Mouse (Mus musculus) kidney, postnatal 0 days (tissue): ENCODE data around the gene Dennd4b. TPM values are rescaled to one million over a fixed set of nuclear protein-coding genes. Genes with fewer than 3 reads are reported as not detected.
"Not testable (repeated sequence)": the region's sequence is repeated elsewhere in the genome, so short reads cannot be mapped to it uniquely, and the experiment has no call there.

ENCODE experiments used
- ATAC-seq: fragments of 200-750 bp; cut with Nextera tagmentation; replicated peaks from 2 replicates; pipeline ENCODE4 v1.8.0; 2017; ENCODE audit warnings: low read depth, moderate number of reproducible peaks, moderate TSS enrichment, moderate library complexity; ENCODE audit not compliant: low FRiP score
- DNase-seq: peaks from one replicate; pipeline ENCODE4 v3.0.0-alpha.2; 2016; ENCODE audit warnings: low spot score
- H3K27ac ChIP-seq: fragments of 300-500 bp; sonication (generic); 2 replicates; pipeline ENCODE4 v1.5.1; 2014; ENCODE audit warnings: mild to moderate bottlenecking
- H3K27me3 ChIP-seq: fragments of 300-500 bp; sonication (generic); 2 replicates; pipeline ENCODE4 v1.6.1; 2014; ENCODE audit warnings: low read length, mixed read lengths; ENCODE audit not compliant: insufficient read depth
- H3K36me3 ChIP-seq: fragments of 300-500 bp; sonication (generic); 2 replicates; pipeline ENCODE4 v1.6.1; 2014; ENCODE audit warnings: low read length, mixed read lengths; ENCODE audit not compliant: insufficient read depth
- H3K4me1 ChIP-seq: fragments of 300-500 bp; sonication (generic); replicated peaks from 2 replicates; pipeline ENCODE4 v1.6.1; 2014; ENCODE audit warnings: antibody characterized with exemption, low read length, mixed read lengths; ENCODE audit not compliant: insufficient read depth
- H3K4me2 ChIP-seq: fragments of 300-500 bp; sonication (generic); 2 replicates; pipeline ENCODE4 v1.6.1; 2014; ENCODE audit warnings: mild to moderate bottlenecking, low read length, moderate library complexity, mixed read lengths
- H3K4me3 ChIP-seq: fragments of 300-500 bp; sonication (generic); replicated peaks from 2 replicates; pipeline ENCODE4 v1.5.1; 2014; ENCODE audit warnings: low read depth, low read length
- H3K9ac ChIP-seq: fragments of 300-500 bp; sonication (generic); 2 replicates; pipeline ENCODE4 v1.6.1; 2014; ENCODE audit warnings: low read depth, low read length
- H3K9me3 ChIP-seq: fragments of 300-500 bp; sonication (generic); replicated peaks from 2 replicates; pipeline ENCODE4 v1.6.1; 2016; ENCODE audit warnings: low read length, inconsistent platforms, mixed read lengths
- CTCF ChIP-seq: IDR thresholded peaks from 2 replicates; pipeline ENCODE4 v1.5.1; 2016; ENCODE audit warnings: antibody characterized with exemption, low read depth, mild to moderate bottlenecking, moderate library complexity
- whole genome bisulfite sequencing: fragments of 180-500 bp; shearing (Covaris S2); extraction: QIAGEN DNeasy Blood & Tissue Kit; methylation state at CpG from one replicate; pipeline ENCODE4 v1.1.7; 2014; 5-methylcytosine and 5-hydroxymethylcytosine counted together
- polyA plus RNA-seq: library from polyadenylated mRNA; unstranded; fragments of >200 nt; fragmentation: Nextera tagmentation; extraction: Ambion mirVana; gene quantifications from 2 replicates; pipeline ENCODE4 v1.2.1, GENCODE M21; 2015

Gene Dennd4b
- polyA plus RNA-seq, 1 experiment from 2014 or later: 2.2 TPM

DNA sequence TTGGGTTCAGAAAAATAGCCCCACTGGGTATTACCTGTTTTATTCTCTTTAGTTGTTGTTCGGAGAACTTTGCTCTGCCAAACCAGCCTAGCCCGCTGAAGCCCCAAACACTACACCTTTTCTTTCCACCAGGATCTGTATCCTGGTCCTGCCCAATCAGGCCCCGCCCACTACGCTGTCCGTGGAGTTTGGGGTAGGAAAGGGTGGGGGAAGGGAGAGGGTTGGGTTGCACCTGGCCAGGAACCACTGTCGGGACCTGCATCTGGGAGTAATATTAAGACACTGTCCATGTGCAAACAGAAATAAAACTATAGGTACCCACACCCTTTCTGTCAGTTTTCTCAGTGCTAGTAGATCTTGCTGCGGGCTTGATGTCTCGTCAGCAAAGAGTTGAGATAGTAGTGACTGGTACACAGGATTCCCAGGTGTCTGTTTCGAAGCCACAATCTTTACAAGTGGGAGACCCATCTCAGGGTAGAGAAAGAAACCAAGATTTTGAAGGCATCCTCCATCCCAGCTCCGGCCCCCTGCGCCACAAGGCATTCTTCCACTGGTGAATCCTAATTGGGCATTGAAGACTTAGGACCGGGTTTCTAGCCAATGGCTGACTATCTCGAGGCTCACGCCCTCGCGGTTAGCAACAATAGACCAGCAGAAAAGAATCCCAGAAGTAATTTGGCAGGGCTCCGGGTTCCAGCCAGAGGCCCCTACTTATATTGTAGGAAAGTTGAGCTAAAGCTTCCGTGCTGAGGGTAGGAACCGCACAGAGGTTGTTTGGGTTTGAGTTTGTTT is 21.8 kb upstream of the Dennd4b start, which contains the start of gene Creb3l4:
Creb3l4 (minus strand) TSS at position 529 of the 792 bp plus-strand sequence.
- 5% methylated on average over 19 of the region's 19 CpGs for WGBS
- Histone ChIP-seq H3K36me3 (no peaks in the 10 kb centered on the region), H3K27me3 (no peaks in the 10 kb centered on the region), H3K27ac (peak within 1 kb of the TSS; percentile 52), H3K9ac (peak within 1 kb of the TSS; percentile 38; the same call in 1 of the 2 replicates), H3K4me3 (peak within 1 kb of the TSS; percentile 29), H3K9me3 (no peaks in the 10 kb centered on the region), H3K4me2 (peak within 1 kb of the TSS; percentile 66), H3K4me1 (0 out of 2 replicates have a peak, but pooled peaks cover 4% of the 10 kb centered on the region)
- DNase-seq: peak; percentile 91
- peak; percentile 44; the same call in 1 of the 2 replicates for ATAC-seq
- TF ChIP-seq CTCF: 0 out of 2 replicates have a peak, but pooled peaks have one; percentile 2

DNA sequence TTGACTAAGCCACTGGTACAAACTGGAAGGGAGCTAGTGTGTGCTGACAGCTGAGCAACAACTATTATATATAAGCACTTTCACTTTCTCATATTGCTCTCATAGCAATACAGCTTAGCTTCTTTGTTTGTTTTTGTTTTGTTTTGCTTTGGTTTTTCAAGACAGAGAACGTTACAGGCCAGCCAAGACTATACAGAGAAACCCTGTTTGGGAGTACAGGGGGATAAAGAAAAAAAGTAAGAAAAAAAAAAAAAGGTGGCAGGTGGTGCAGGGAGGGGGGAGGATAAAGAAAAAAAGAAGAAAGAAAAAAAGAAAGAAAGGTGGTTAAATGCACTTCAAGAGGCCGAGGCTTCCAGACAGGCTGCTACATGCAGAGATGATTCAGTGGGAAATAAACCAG is 19.6 kb upstream of the Dennd4b start:
- Histone ChIP-seq H3K9me3 (no peaks in the 10 kb centered on the region), H3K36me3 (no peaks in the 10 kb centered on the region), H3K27ac (no peak overlapping the region), H3K4me1 (0 out of 2 replicates have a peak, but pooled peaks cover 4% of the 10 kb centered on the region), H3K27me3 (no peaks in the 10 kb centered on the region), H3K9ac (no peak overlapping the region), H3K4me2 (no peak overlapping the region), H3K4me3 (no peak overlapping the region)
- DNase-seq (no peak), ATAC-seq (no peak)
- 68% methylated on average over 2 of the region's 2 CpGs for WGBS
- TF ChIP-seq CTCF: no peak

- no peak for TF ChIP-seq CTCF
- 0% methylated on average over 3 of the region's 3 CpGs for WGBS
- Histone ChIP-seq H3K4me1 (0 out of 2 replicates have a peak, but pooled peaks cover 4% of the 10 kb centered on the region), H3K27me3 (no peaks in the 10 kb centered on the region), H3K36me3 (peaks cover 9% of the 10 kb centered on the region; the same call in 1 of the 2 replicates), H3K4me2 (peak overlapping the region; percentile 70), H3K4me3 (peak overlapping the region; percentile 65), H3K27ac (peak overlapping the region; percentile 97), H3K9ac (peak overlapping the region; percentile 62), H3K9me3 (no peaks in the 10 kb centered on the region)
- DNase-seq: no peak
- ATAC-seq: no peak; the same call in 1 of the 2 replicates
Observed at GRCm38 (mm10) chr3:90247630-90247959, 17.4 kb upstream of the Dennd4b start.

GRCm38 (mm10) chr3:90247960-90248745 is 16.8 kb upstream of the Dennd4b start, which contains the start of gene Slc39a1:
Slc39a1 (plus strand) TSS chr3:90248172.
- no peak for TF ChIP-seq CTCF
- WGBS: under 1% methylated on average over 42 of the region's 44 CpGs
- no peaks in the 10 kb centered on the region for H3K9me3 ChIP-seq

GRCm38 (mm10) chr3:90248746-90249100 is 16.3 kb upstream of the Dennd4b start:
- Histone ChIP-seq H3K4me1 (0 out of 2 replicates have a peak, but pooled peaks cover 4% of the 10 kb centered on the region), H3K27me3 (no peaks in the 10 kb centered on the region), H3K4me2 (peak overlapping the region; percentile 70), H3K9ac (peak overlapping the region; percentile 76), H3K36me3 (peaks cover 9% of the 10 kb centered on the region; the same call in 1 of the 2 replicates), H3K9me3 (no peaks in the 10 kb centered on the region), H3K4me3 (peak overlapping the region; percentile 65), H3K27ac (peak overlapping the region; percentile 97)
- TF ChIP-seq CTCF: no peak
- ATAC-seq (peak; percentile 33; the same call in 1 of the 2 replicates), DNase-seq (peak; percentile 80)
- 3% methylated on average over 10 of the region's 10 CpGs for WGBS

More at GRCm38 (mm10) chr3:90247960-90248745, 16.8 kb upstream of the Dennd4b start, which contains the start of gene Slc39a1:
- peak within 1 kb of the TSS; percentile 65 for H3K4me3 ChIP-seq
- DNase-seq (peak; percentile 99), ATAC-seq (peak; percentile 93)
- H3K36me3 ChIP-seq: peaks cover 9% of the 10 kb centered on the region; the same call in 1 of the 2 replicates
- peak within 1 kb of the TSS; percentile 70 for H3K4me2 ChIP-seq
- H3K9ac ChIP-seq: peak within 1 kb of the TSS; percentile 76
- H3K4me1 ChIP-seq: 0 out of 2 replicates have a peak, but pooled peaks cover 4% of the 10 kb centered on the region
- H3K27me3 ChIP-seq: no peaks in the 10 kb centered on the region
- H3K27ac ChIP-seq: peak within 1 kb of the TSS; percentile 97

- H3K36me3 ChIP-seq: peaks cover 9% of the 10 kb centered on the region; the same call in 1 of the 2 replicates
- no peak overlapping the region for H3K4me3 ChIP-seq
- no peak overlapping the region for H3K9ac ChIP-seq
- no peak overlapping the region for H3K27ac ChIP-seq
- H3K27me3 ChIP-seq: no peaks in the 10 kb centered on the region
- no peak for TF ChIP-seq CTCF
- H3K4me2 ChIP-seq: no peak overlapping the region
- H3K9me3 ChIP-seq: no peaks in the 10 kb centered on the region
- WGBS: 67% methylated on average over 6 of the region's 6 CpGs
- H3K4me1 ChIP-seq: 0 out of 2 replicates have a peak, but pooled peaks cover 10% of the 10 kb centered on the region
- ATAC-seq (no peak), DNase-seq (peak; percentile 22)
Observed at GRCm38 (mm10) chr3:90250791-90251190, 14.2 kb upstream of the Dennd4b start.

- 0 out of 2 replicates have a peak, but pooled peaks cover 10% of the 10 kb centered on the region for H3K4me1 ChIP-seq
- not testable (repeated sequence) for DNase-seq, H3K27me3 ChIP-seq, H3K9ac ChIP-seq, H3K4me2 ChIP-seq, H3K36me3 ChIP-seq, H3K4me3 ChIP-seq, H3K27ac ChIP-seq, ATAC-seq, H3K9me3 ChIP-seq
- 97% methylated on average over 8 of the region's 12 CpGs for WGBS
Observed at GRCm38 (mm10) chr3:90251731-90252226, 13.2 kb upstream of the Dennd4b start.

DNA sequence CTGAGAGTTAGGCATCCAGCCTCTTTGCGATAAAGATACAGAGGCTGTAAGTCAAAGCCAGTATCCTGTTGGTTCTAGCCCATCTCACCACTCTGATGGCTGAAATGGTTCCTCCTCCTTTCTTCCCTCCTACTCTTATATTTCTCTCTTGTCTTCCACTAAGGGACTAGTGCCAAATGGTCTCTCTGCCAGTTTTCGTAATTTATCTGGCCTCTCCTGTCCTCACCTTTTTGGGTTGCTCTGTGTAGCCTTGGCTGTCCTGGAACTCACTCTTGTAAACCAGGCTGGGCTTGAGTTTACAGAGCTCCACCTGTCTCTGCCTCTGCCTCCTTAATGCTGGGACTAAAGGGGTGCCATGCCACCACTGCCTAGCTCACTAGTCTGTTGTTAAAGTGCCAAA is 12.3 kb upstream of the Dennd4b start:
- not testable (repeated sequence) for H3K9me3 ChIP-seq, H3K27ac ChIP-seq, H3K9ac ChIP-seq, H3K4me3 ChIP-seq, ATAC-seq, H3K27me3 ChIP-seq, H3K4me2 ChIP-seq, DNase-seq, H3K4me1 ChIP-seq
- 91% methylated on average over 2 of the region's 2 CpGs for WGBS
- peaks cover 16% of the 10 kb centered on the region; the same call in 1 of the 2 replicates for H3K36me3 ChIP-seq
